Mouse (Mus musculus) embryonic facial prominence, embryonic 11.5 days (tissue): Measurements from ENCODE around the gene Fam213a. TPM values are rescaled to one million over a fixed set of nuclear protein-coding genes. Genes with fewer than 3 reads are reported as not detected.
A peak's percentile ranks its signal among the peaks of the same experiment; 100 is the strongest.

Experiments
- ATAC-seq: fragments of 200-750 bp; cut with Nextera tagmentation; replicated peaks from 2 replicates; pipeline ENCODE4 v1.8.0; 2017; ENCODE audit warnings: low read depth; ENCODE audit not compliant: insufficient number of reproducible peaks, low FRiP score, low TSS enrichment
- DNase-seq: peaks from one replicate; pipeline ENCODE4 v3.0.0-alpha.2; 2015; ENCODE audit warnings: low spot score
- H3K27ac ChIP-seq: fragments of 300-500 bp; sonication (generic); replicated peaks from 2 replicates; pipeline ENCODE4 v1.5.1; 2014; ENCODE audit warnings: mild to moderate bottlenecking, low read depth, low read length, control low read depth
- H3K27me3 ChIP-seq: fragments of 300-500 bp; sonication (generic); 2 replicates; pipeline ENCODE4 v1.6.1; 2014; ENCODE audit warnings: mild to moderate bottlenecking, low read length, moderate library complexity, mixed read lengths; ENCODE audit not compliant: control insufficient read depth, insufficient read depth
- H3K36me3 ChIP-seq: fragments of 300-500 bp; sonication (generic); replicated peaks from 2 replicates; pipeline ENCODE4 v1.6.1; 2014; ENCODE audit warnings: low read depth, mild to moderate bottlenecking, low read length, moderate library complexity, mixed read lengths; ENCODE audit not compliant: control insufficient read depth, insufficient read depth
- H3K4me1 ChIP-seq: fragments of 300-500 bp; sonication (generic); 2 replicates; pipeline ENCODE4 v1.6.1; 2014; ENCODE audit warnings: low read length, mixed read lengths; ENCODE audit not compliant: control insufficient read depth, insufficient read depth
- H3K4me2 ChIP-seq: fragments of 300-500 bp; sonication (generic); 2 replicates; pipeline ENCODE4 v1.6.1; 2014; ENCODE audit warnings: low read depth, mild to moderate bottlenecking, control low read depth, low read length, moderate library complexity
- H3K4me3 ChIP-seq: fragments of 300-500 bp; sonication (generic); 2 replicates; pipeline ENCODE4 v1.5.1; 2014; ENCODE audit warnings: low read depth, low read length, control low read depth
- H3K9ac ChIP-seq: fragments of 300-500 bp; sonication (generic); replicated peaks from 2 replicates; pipeline ENCODE4 v1.6.1; 2014; ENCODE audit warnings: mild to moderate bottlenecking, control low read depth, low read length
- H3K9me3 ChIP-seq: fragments of 300-500 bp; sonication (generic); replicated peaks from 2 replicates; pipeline ENCODE4 v1.6.1; 2016; ENCODE audit warnings: mild to moderate bottlenecking, low read length, inconsistent platforms, mixed read lengths; ENCODE audit not compliant: control insufficient read depth
- WGBS: fragments of 180-500 bp; shearing (Covaris S2); extraction: QIAGEN DNeasy Blood & Tissue Kit; methylation state at CpG from one replicate; pipeline ENCODE4 v1.1.7; 2014; 5-methylcytosine and 5-hydroxymethylcytosine counted together
- polyA plus RNA-seq: library from polyadenylated mRNA; unstranded; fragments of >200 nt; fragmentation: Nextera tagmentation; extraction: Ambion mirVana; gene quantifications from 2 replicates; pipeline ENCODE4 v1.2.1, GENCODE M21; 2014

Fam213a gene
- polyA plus RNA-seq, 1 experiment from 2014 or later = 33.1 TPM

- Histone ChIP-seq H3K9me3 (no peaks in the 10 kb centered on the region), H3K4me3 (no peak overlapping the region), H3K27me3 (no peaks in the 10 kb centered on the region), H3K9ac (no peak overlapping the region), H3K4me2 (no peak overlapping the region), H3K27ac (no peak overlapping the region), H3K36me3 (no peaks in the 10 kb centered on the region), H3K4me1 (no peaks in the 10 kb centered on the region)
- 79% methylated on average over 3 of the region's 3 CpGs for WGBS
- DNase-seq (no peak), ATAC-seq (no peak)
Observed at GRCm38 (mm10) chr14:41011916-41012315, 1.7 kb downstream of the Fam213a start.

GRCm38 (mm10) chr14:41008138-41008537 is 5.5 kb downstream of the Fam213a start:
- no peak overlapping the region for H3K9ac ChIP-seq
- H3K27me3 ChIP-seq = no peaks in the 10 kb centered on the region
- 0 out of 2 replicates have a peak, but pooled peaks have one; percentile 50 for ATAC-seq
- H3K36me3 ChIP-seq = no peaks in the 10 kb centered on the region
- H3K27ac ChIP-seq = no peak overlapping the region
- no peak overlapping the region for H3K4me2 ChIP-seq
- H3K4me1 ChIP-seq = 0 out of 2 replicates have a peak, but pooled peaks cover 3% of the 10 kb centered on the region
- no peaks in the 10 kb centered on the region for H3K9me3 ChIP-seq
- no peak for DNase-seq
- H3K4me3 ChIP-seq = no peak overlapping the region
- WGBS = 59% methylated on average over 2 of the region's 2 CpGs

DNA sequence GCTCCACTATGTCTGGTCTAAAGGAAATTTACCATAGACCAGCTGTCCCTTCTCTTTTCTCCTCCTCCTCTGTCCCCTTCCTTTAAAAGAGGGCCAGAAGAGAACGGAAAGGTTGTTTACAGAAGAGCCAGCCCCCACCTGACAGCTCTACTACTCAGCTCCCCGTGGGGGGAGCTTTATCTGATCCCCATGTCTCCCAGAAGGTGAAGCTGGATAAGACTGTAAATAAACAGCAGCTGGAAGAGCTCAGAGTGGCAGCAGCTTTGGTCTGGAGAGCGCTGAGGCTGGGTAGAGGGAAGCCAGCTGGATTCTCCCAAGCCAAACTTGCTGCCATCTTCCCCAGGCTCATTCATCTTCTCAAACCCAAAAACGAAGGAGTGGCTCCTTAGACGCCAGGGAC is 5.9 kb downstream of the Fam213a start:
- no peak overlapping the region for H3K9ac ChIP-seq
- H3K4me3 ChIP-seq = no peak overlapping the region
- no peaks in the 10 kb centered on the region for H3K9me3 ChIP-seq
- H3K27me3 ChIP-seq = no peaks in the 10 kb centered on the region
- no peak for DNase-seq
- WGBS = 31% methylated on average over 5 of the region's 5 CpGs
- no peak for ATAC-seq
- H3K4me1 ChIP-seq = 0 out of 2 replicates have a peak, but pooled peaks cover 3% of the 10 kb centered on the region
- H3K27ac ChIP-seq = no peak overlapping the region
- H3K36me3 ChIP-seq = no peaks in the 10 kb centered on the region
- H3K4me2 ChIP-seq = no peak overlapping the region

GRCm38 (mm10) chr14:41006899-41007298 is 6.7 kb downstream of the Fam213a start:
- Histone ChIP-seq H3K4me3 (no peak overlapping the region), H3K9me3 (no peaks in the 10 kb centered on the region), H3K36me3 (no peaks in the 10 kb centered on the region), H3K4me2 (no peak overlapping the region), H3K4me1 (0 out of 2 replicates have a peak, but pooled peaks cover 3% of the 10 kb centered on the region), H3K27me3 (no peaks in the 10 kb centered on the region), H3K9ac (no peak overlapping the region), H3K27ac (no peak overlapping the region)
- WGBS = 61% methylated on average over 3 of the region's 3 CpGs
- ATAC-seq = no peak
- DNase-seq = no peak

GRCm38 (mm10) chr14:41006263-41006662 is 7.3 kb downstream of the Fam213a start:
- 86% methylated on average over 10 of the region's 10 CpGs for WGBS
- 0 out of 2 replicates have a peak, but pooled peaks cover 3% of the 10 kb centered on the region for H3K4me1 ChIP-seq
- no peaks in the 10 kb centered on the region for H3K27me3 ChIP-seq
- no peak overlapping the region for H3K4me2 ChIP-seq
- no peak overlapping the region for H3K27ac ChIP-seq
- DNase-seq (no peak), ATAC-seq (no peak)
- H3K9me3 ChIP-seq = no peaks in the 10 kb centered on the region
- no peak overlapping the region for H3K9ac ChIP-seq
- H3K4me3 ChIP-seq = no peak overlapping the region
- H3K36me3 ChIP-seq = no peaks in the 10 kb centered on the region; the same call in 1 of the 2 replicates

DNA sequence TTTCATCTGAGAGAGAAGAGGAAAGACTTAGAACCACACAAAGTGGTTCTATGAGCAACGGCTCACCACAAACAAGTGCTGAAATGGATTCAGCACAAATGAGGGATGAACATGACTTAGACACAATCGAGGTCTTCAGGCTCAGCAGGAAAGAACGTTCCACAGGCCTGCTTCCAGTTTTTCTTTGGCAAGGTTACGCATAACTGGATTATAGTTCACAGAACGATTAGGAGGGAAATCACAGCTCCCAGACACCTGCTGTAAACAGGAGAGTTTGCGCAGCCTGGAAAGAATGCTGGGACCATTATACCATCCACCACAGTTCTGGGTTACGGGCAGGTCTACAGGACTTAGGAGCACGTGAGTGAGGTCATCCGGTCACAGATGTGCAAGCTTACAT is 7.9 kb downstream of the Fam213a start:
- ATAC-seq (no peak), DNase-seq (no peak)
- no peaks in the 10 kb centered on the region for H3K27me3 ChIP-seq
- no peak overlapping the region for H3K4me2 ChIP-seq
- H3K27ac ChIP-seq = no peak overlapping the region
- H3K4me1 ChIP-seq = 0 out of 2 replicates have a peak, but pooled peaks cover 3% of the 10 kb centered on the region
- H3K4me3 ChIP-seq = no peak overlapping the region
- WGBS = 84% methylated on average over 9 of the region's 9 CpGs
- H3K9me3 ChIP-seq = no peaks in the 10 kb centered on the region
- H3K36me3 ChIP-seq = no peaks in the 10 kb centered on the region; the same call in 1 of the 2 replicates
- no peak overlapping the region for H3K9ac ChIP-seq

GRCm38 (mm10) chr14:41004201-41005141 is 9.1 kb downstream of the Fam213a start:
- ATAC-seq = no peak
- 11% methylated on average over 22 of the region's 22 CpGs for WGBS
- 0 out of 2 replicates have a peak overlapping the region, but pooled peaks have one; percentile 34 for H3K9ac ChIP-seq
- no peak overlapping the region for H3K4me3 ChIP-seq
- 0 out of 2 replicates have a peak, but pooled peaks cover 3% of the 10 kb centered on the region for H3K4me1 ChIP-seq
- H3K4me2 ChIP-seq = 0 out of 2 replicates have a peak overlapping the region, but pooled peaks have one; percentile 19
- H3K36me3 ChIP-seq = no peaks in the 10 kb centered on the region; the same call in 1 of the 2 replicates
- DNase-seq = peak; percentile 41
- H3K27ac ChIP-seq = no peak overlapping the region
- no peaks in the 10 kb centered on the region for H3K9me3 ChIP-seq
- H3K27me3 ChIP-seq = no peaks in the 10 kb centered on the region

- Histone ChIP-seq H3K4me2 (no peak overlapping the region), H3K4me3 (no peak overlapping the region), H3K36me3 (no peaks in the 10 kb centered on the region; the same call in 1 of the 2 replicates), H3K9me3 (no peaks in the 10 kb centered on the region), H3K4me1 (0 out of 2 replicates have a peak, but pooled peaks cover 3% of the 10 kb centered on the region), H3K27me3 (no peaks in the 10 kb centered on the region), H3K9ac (no peak overlapping the region), H3K27ac (no peak overlapping the region)
- 82% methylated on average over 5 of the region's 5 CpGs for WGBS
- ATAC-seq (no peak), DNase-seq (no peak)
Observed at GRCm38 (mm10) chr14:41001576-41001975, 12.0 kb downstream of the Fam213a start.
